In the genomic region with DNA sequence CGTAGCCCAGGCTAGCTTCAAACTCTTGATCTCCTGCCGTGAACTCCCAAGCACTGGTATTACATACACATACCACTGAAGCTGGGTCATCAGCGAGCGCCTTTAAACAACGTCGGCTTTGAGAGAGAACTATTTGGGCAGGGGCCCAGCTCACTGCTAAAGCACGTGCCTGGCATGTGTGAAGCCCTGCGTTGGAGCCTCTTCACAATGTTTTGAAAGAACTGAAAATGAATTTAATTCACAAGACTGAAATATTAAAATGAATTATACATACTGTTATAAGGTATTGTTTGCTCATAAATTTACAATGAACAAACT, we compare ENCODE assay signal across 28 mouse cellular contexts.
A peak's percentile ranks its signal among the peaks of the same experiment; 100 is the strongest.
DNase-seq lines count a peak whose midpoint lies in the region; ATAC-seq and TF ChIP-seq lines count a peak whose summit lies in the region.
"Had no signal": no experiment of that assay in that cellular context is flagged by ENCODE, and none has a peak within 500 bp of the region (broad histone marks: within the 10 kb centered on the region; RNA-seq: fewer than 3 reads in every experiment).

No protein-coding gene starts in this region.

- no peak overlapping the region for H3K27ac ChIP-seq in heart, embryonic 12.5 days (ENCODE audit: poor library complexity, severe bottlenecking)
- no peak overlapping the region for H3K27ac ChIP-seq in midbrain, postnatal 0 days (ENCODE audit: low read depth, low read length)
- H3K27ac ChIP-seq in midbrain, embryonic 16.5 days (ENCODE audit: low read length): no peak overlapping the region
- H3K27ac ChIP-seq in intestine, postnatal 0 days (ENCODE audit: low read depth, low read length): peak overlapping the region; percentile 35; the same call in 1 of the 2 replicates
- H3K27ac ChIP-seq: embryonic facial prominence, embryonic 10.5 days; embryonic facial prominence, embryonic 15.5 days; forebrain, embryonic 12.5 days; hindbrain, embryonic 10.5 days; limb, embryonic 12.5 days; liver, embryonic 15.5 days; neural tube, embryonic 13.5 days; stomach, postnatal 0 days had no signal

- no peak for TF ChIP-seq CTCF in midbrain, postnatal 0 days (IDR thresholded peaks at IDR 0.05)
- TF ChIP-seq CTCF in intestine, postnatal 0 days (IDR thresholded peaks at IDR 0.05; ENCODE audit: low read depth): no peak

- no peaks in the 10 kb centered on the region for H3K9me3 ChIP-seq in heart, embryonic 12.5 days (replicated peaks)
- H3K9me3 ChIP-seq in midbrain, postnatal 0 days (ENCODE audit: low read length): no peaks in the 10 kb centered on the region
- H3K9me3 ChIP-seq in midbrain, embryonic 16.5 days (replicated peaks; ENCODE audit: control insufficient read depth, low read length, poor library complexity, severe bottlenecking): no peaks in the 10 kb centered on the region
- no peaks in the 10 kb centered on the region for H3K9me3 ChIP-seq in intestine, postnatal 0 days (ENCODE audit: control insufficient read depth)
- H3K9me3 ChIP-seq: embryonic facial prominence, embryonic 10.5 days; embryonic facial prominence, embryonic 15.5 days; forebrain, embryonic 12.5 days; hindbrain, embryonic 10.5 days; limb, embryonic 12.5 days; liver, embryonic 15.5 days; neural tube, embryonic 13.5 days had no signal

- intact Hi-C loops in heart, postnatal 10 days (cut with DNase I): no loop called here

- H3K4me2 ChIP-seq in heart, embryonic 12.5 days: no peak overlapping the region
- H3K4me2 ChIP-seq in midbrain, postnatal 0 days (ENCODE audit: low read depth, low read length, poor library complexity, severe bottlenecking): no peak overlapping the region
- no peak overlapping the region for H3K4me2 ChIP-seq in midbrain, embryonic 16.5 days (ENCODE audit: low read length)
- H3K4me2 ChIP-seq in intestine, postnatal 0 days (replicated peaks; ENCODE audit: low read depth): no peak overlapping the region
- H3K4me2 ChIP-seq: embryonic facial prominence, embryonic 15.5 days; forebrain, embryonic 12.5 days; limb, embryonic 12.5 days; liver, embryonic 15.5 days; lung, embryonic 14.5 days; midbrain, embryonic 11.5 days; neural tube, embryonic 13.5 days had no signal

- H3K36me3 ChIP-seq in heart, embryonic 12.5 days: peaks cover 5% of the 10 kb centered on the region; the same call in 1 of the 2 replicates
- no peaks in the 10 kb centered on the region for H3K36me3 ChIP-seq in midbrain, postnatal 0 days (ENCODE audit: insufficient read depth, low read length)
- H3K36me3 ChIP-seq in midbrain, embryonic 16.5 days (ENCODE audit: control insufficient read depth, insufficient read depth, low read length): no peaks in the 10 kb centered on the region
- no peaks in the 10 kb centered on the region for H3K36me3 ChIP-seq in intestine, postnatal 0 days (ENCODE audit: control insufficient read depth, insufficient read depth)
- H3K36me3 ChIP-seq: embryonic facial prominence, embryonic 15.5 days; forebrain, embryonic 12.5 days; limb, embryonic 12.5 days; liver, embryonic 15.5 days; neural tube, embryonic 13.5 days had no signal

- no peaks in the 10 kb centered on the region for H3K27me3 ChIP-seq in heart, embryonic 12.5 days (replicated peaks)
- H3K27me3 ChIP-seq in midbrain, postnatal 0 days (ENCODE audit: insufficient read depth, low read length): no peaks in the 10 kb centered on the region
- H3K27me3 ChIP-seq in midbrain, embryonic 16.5 days (ENCODE audit: control insufficient read depth, insufficient read depth, low read depth, low read length): no peaks in the 10 kb centered on the region
- no peaks in the 10 kb centered on the region for H3K27me3 ChIP-seq in intestine, postnatal 0 days (replicated peaks; ENCODE audit: control insufficient read depth, insufficient read depth, low read length)
- H3K27me3 ChIP-seq: embryonic facial prominence, embryonic 15.5 days; forebrain, embryonic 12.5 days; limb, embryonic 12.5 days; liver, embryonic 15.5 days; neural tube, embryonic 13.5 days had no signal

- 66% methylated on average over 8 of the region's 8 CpGs for WGBS in heart, embryonic 12.5 days
- 77% methylated on average over 8 of the region's 8 CpGs for WGBS in midbrain, postnatal 0 days
- 74% methylated on average over 8 of the region's 8 CpGs for WGBS in midbrain, embryonic 16.5 days
- 35% methylated on average over 8 of the region's 8 CpGs for WGBS in intestine, postnatal 0 days

- H3K9ac ChIP-seq in heart, embryonic 12.5 days: no peak overlapping the region
- no peak overlapping the region for H3K9ac ChIP-seq in midbrain, postnatal 0 days (replicated peaks; ENCODE audit: low read length, poor library complexity, severe bottlenecking)
- no peak overlapping the region for H3K9ac ChIP-seq in midbrain, embryonic 16.5 days (ENCODE audit: low read depth, low read length)
- H3K9ac ChIP-seq in intestine, postnatal 0 days (ENCODE audit: low read depth, low read length): no peak overlapping the region
- H3K9ac ChIP-seq: embryonic facial prominence, embryonic 15.5 days; forebrain, embryonic 12.5 days; forebrain, postnatal 0 days; limb, embryonic 12.5 days; liver, embryonic 15.5 days; lung, embryonic 14.5 days; neural tube, embryonic 13.5 days had no signal

- no peak overlapping the region for H3K4me3 ChIP-seq in heart, embryonic 12.5 days
- no peak overlapping the region for H3K4me3 ChIP-seq in midbrain, postnatal 0 days (ENCODE audit: low read depth, low read length)
- H3K4me3 ChIP-seq in midbrain, embryonic 16.5 days (ENCODE audit: low read depth, low read length): no peak overlapping the region
- H3K4me3 ChIP-seq in intestine, postnatal 0 days (ENCODE audit: low read depth, low read length): no peak overlapping the region
- H3K4me3 ChIP-seq: embryonic facial prominence, embryonic 10.5 days; embryonic facial prominence, embryonic 15.5 days; forebrain, embryonic 12.5 days; hindbrain, embryonic 10.5 days; limb, embryonic 12.5 days; liver, embryonic 15.5 days; neural tube, embryonic 13.5 days had no signal

- no peak for ATAC-seq in cerebellum, adult (ENCODE audit: insufficient number of reproducible peaks, low FRiP score, low TSS enrichment)
- no peak for ATAC-seq in heart, embryonic 12.5 days (ENCODE audit: insufficient number of reproducible peaks, low FRiP score)
- no peak for ATAC-seq in midbrain, postnatal 0 days (ENCODE audit: low FRiP score)
- ATAC-seq in midbrain, embryonic 16.5 days: no peak
- ATAC-seq in intestine, postnatal 0 days: peak; percentile 47; the same call in 1 of the 2 replicates
- ATAC-seq: forebrain, postnatal 0 days; hindbrain, embryonic 16.5 days had no signal

- DNase-seq in cerebellum, adult 9-11 months: peak; percentile 63
- peak; percentile 36 to 39 for DNase-seq in heart, postnatal 10 days
- DNase-seq in midbrain, postnatal 0 days (ENCODE audit: low spot score): peak; percentile 24
- no peak for DNase-seq in gastrocnemius, adult 8-10 months (ENCODE audit: low spot score in 2 of 2)
- DNase-seq: adrenal gland, postnatal 25 days; forebrain, postnatal 0 days; gastrocnemius, postnatal 10 days; kidney, adult 11 months; kidney, postnatal 14 days; layer of hippocampus, adult 9-11 months; lung, embryonic 14.5 days; retina, postnatal 1 day; thymus, adult 18-20 months; thymus, postnatal 36 days had no signal

- H3K4me1 ChIP-seq in heart, embryonic 12.5 days (replicated peaks): peaks cover 27% of the 10 kb centered on the region
- no peaks in the 10 kb centered on the region for H3K4me1 ChIP-seq in midbrain, postnatal 0 days (ENCODE audit: insufficient read depth, low read length)
- no peaks in the 10 kb centered on the region for H3K4me1 ChIP-seq in midbrain, embryonic 16.5 days (ENCODE audit: control insufficient read depth, insufficient read depth, low read length)
- peaks cover 4% of the 10 kb centered on the region; the same call in 1 of the 2 replicates for H3K4me1 ChIP-seq in intestine, postnatal 0 days (replicated peaks; ENCODE audit: control insufficient read depth, insufficient read depth, low read length)
- H3K4me1 ChIP-seq: embryonic facial prominence, embryonic 15.5 days; forebrain, embryonic 12.5 days; neural tube, embryonic 13.5 days had no signal

Comparison
In these comparisons a context has a peak if more than half of its experiments do, and no peak if none do; other contexts are left out.
1. DNase-seq: peak in cerebellum, adult 9-11 months (single experiment), heart, postnatal 10 days (2 of 2) and midbrain, postnatal 0 days (single experiment); none in gastrocnemius, adult 8-10 months (0 of 2).